ENCODE assay signal across 9 mouse cellular contexts in genomic region chr3:96639219-96639618, GRCm38 (mm10). TPM values are rescaled to one million over a fixed set of nuclear protein-coding genes. Genes with fewer than 3 reads are reported as not detected.
A peak's percentile ranks its signal among the peaks of the same experiment; 100 is the strongest.
DNase-seq lines count a peak whose midpoint lies in the region; ATAC-seq and TF ChIP-seq lines count a peak whose summit lies in the region.
"Had no signal": no experiment of that assay in that cellular context is flagged by ENCODE, and none has a peak within 500 bp of the region (broad histone marks: within the 10 kb centered on the region; RNA-seq: fewer than 3 reads in every experiment).

No protein-coding gene starts in this region.

- intact Hi-C loops in left cerebral cortex, postnatal 4 days (cut with DNase I) = loop anchor here (5.0 to 10.0 kb wide), 2 partner anchors 37 to 94 kb away; partner anchors contain the start of gene Lix1l

- TF ChIP-seq EP300 in heart, postnatal 0 days (IDR thresholded peaks at IDR 0.05; ENCODE audit: low read depth) = no peak

- no peaks in the 10 kb centered on the region for H3K27me3 ChIP-seq in midbrain, embryonic 11.5 days (ENCODE audit: control insufficient read depth, insufficient read depth, low read length)
- no peaks in the 10 kb centered on the region for H3K27me3 ChIP-seq in midbrain, embryonic 16.5 days (ENCODE audit: control insufficient read depth, insufficient read depth, low read depth, low read length)
- H3K27me3 ChIP-seq in heart, postnatal 0 days (ENCODE audit: control insufficient read depth, insufficient read depth, low read length) = no peaks in the 10 kb centered on the region
- H3K27me3 ChIP-seq: neural tube, embryonic 13.5 days had no signal

- WGBS in midbrain, embryonic 11.5 days = 69% methylated on average over 1 of the region's 1 CpGs
- 75% methylated on average over 1 of the region's 1 CpGs for WGBS in midbrain, embryonic 16.5 days
- WGBS in heart, postnatal 0 days = 75% methylated on average over 1 of the region's 1 CpGs

- DNase-seq in midbrain, embryonic 11.5 days (ENCODE audit: low spot score, missing footprints) = peak; percentile 89
- peak; percentile 79 for DNase-seq in NIH3T3 (ENCODE audit: low read depth)
- DNase-seq in cerebellum, adult 9-10 months = peak; percentile 72
- no peak for DNase-seq in heart, postnatal 0 days (ENCODE audit: low spot score)
- peak; percentile 52 for DNase-seq in left cerebral cortex, postnatal 4 days
- DNase-seq in right cerebral cortex, adult 2 months (ENCODE audit: low spot score in 2 of 2) = peak; percentile 71 to 76
- DNase-seq in Muller cell, postnatal 12 days (ENCODE audit: inconsistent ontology term) = no peak

- H3K9me3 ChIP-seq in midbrain, embryonic 11.5 days (ENCODE audit: control insufficient read depth, low read length) = no peaks in the 10 kb centered on the region
- H3K9me3 ChIP-seq in midbrain, embryonic 16.5 days (replicated peaks; ENCODE audit: control insufficient read depth, low read length, poor library complexity, severe bottlenecking) = no peaks in the 10 kb centered on the region
- no peaks in the 10 kb centered on the region for H3K9me3 ChIP-seq in heart, postnatal 0 days (replicated peaks; ENCODE audit: control insufficient read depth, low read length)
- H3K9me3 ChIP-seq: neural tube, embryonic 13.5 days had no signal

- peak; percentile 60 for TF ChIP-seq CTCF in heart, postnatal 0 days (IDR thresholded peaks at IDR 0.05; ENCODE audit: low read depth)

- ATAC-seq in midbrain, embryonic 11.5 days (ENCODE audit: low FRiP score) = no peak
- ATAC-seq in midbrain, embryonic 16.5 days = no peak
- ATAC-seq in heart, postnatal 0 days (ENCODE audit: insufficient read depth, low read depth) = no peak

- no peak overlapping the region for H3K27ac ChIP-seq in midbrain, embryonic 11.5 days (ENCODE audit: low read depth, low read length)
- no peak overlapping the region for H3K27ac ChIP-seq in midbrain, embryonic 16.5 days (ENCODE audit: low read length)
- no peak overlapping the region for H3K27ac ChIP-seq in heart, postnatal 0 days (ENCODE audit: low read depth)
- H3K27ac ChIP-seq: neural tube, embryonic 13.5 days had no signal

- peaks cover 3% of the 10 kb centered on the region; the same call in 1 of the 2 replicates for H3K4me1 ChIP-seq in midbrain, embryonic 11.5 days (ENCODE audit: control insufficient read depth, insufficient read depth, low read length)
- H3K4me1 ChIP-seq in midbrain, embryonic 16.5 days (ENCODE audit: control insufficient read depth, insufficient read depth, low read length) = peaks cover 19% of the 10 kb centered on the region
- peaks cover 10% of the 10 kb centered on the region; the same call in 1 of the 2 replicates for H3K4me1 ChIP-seq in heart, postnatal 0 days (ENCODE audit: control insufficient read depth, insufficient read depth)

- H3K9ac ChIP-seq in midbrain, embryonic 11.5 days (ENCODE audit: low read length) = no peak overlapping the region
- no peak overlapping the region for H3K9ac ChIP-seq in midbrain, embryonic 16.5 days (ENCODE audit: low read depth, low read length)
- no peak overlapping the region for H3K9ac ChIP-seq in heart, postnatal 0 days (replicated peaks; ENCODE audit: low read depth, low read length)
- H3K9ac ChIP-seq: neural tube, embryonic 13.5 days had no signal

- peaks cover 6% of the 10 kb centered on the region; the same call in 1 of the 2 replicates for H3K36me3 ChIP-seq in midbrain, embryonic 11.5 days (ENCODE audit: control insufficient read depth, insufficient read depth, low read length)
- H3K36me3 ChIP-seq in midbrain, embryonic 16.5 days (ENCODE audit: control insufficient read depth, insufficient read depth, low read length) = peaks cover 22% of the 10 kb centered on the region
- peaks cover 25% of the 10 kb centered on the region for H3K36me3 ChIP-seq in heart, postnatal 0 days (replicated peaks; ENCODE audit: control insufficient read depth, insufficient read depth, low read length)

- no peak overlapping the region for H3K4me2 ChIP-seq in midbrain, embryonic 11.5 days
- H3K4me2 ChIP-seq in midbrain, embryonic 16.5 days (ENCODE audit: low read length) = no peak overlapping the region
- no peak overlapping the region for H3K4me2 ChIP-seq in heart, postnatal 0 days (ENCODE audit: low read depth, low read length)
- H3K4me2 ChIP-seq: neural tube, embryonic 13.5 days had no signal

- no peak overlapping the region for H3K4me3 ChIP-seq in midbrain, embryonic 11.5 days (ENCODE audit: low read depth, low read length)
- no peak overlapping the region for H3K4me3 ChIP-seq in midbrain, embryonic 16.5 days (ENCODE audit: low read depth, low read length)
- no peak overlapping the region for H3K4me3 ChIP-seq in heart, postnatal 0 days (ENCODE audit: low read depth, low read length)
- H3K4me3 ChIP-seq: neural tube, embryonic 13.5 days had no signal

RNA-seq across cellular contexts. Expression of gene Gm42957, which starts 3.9 kb away (rescaled TPM):
- polyA plus RNA-seq in midbrain, embryonic 11.5 days (2014; fragmentation: Nextera tagmentation; extraction: Ambion mirVana) = 0.04 TPM in 2 replicates
- polyA plus RNA-seq in midbrain, embryonic 16.5 days (2015; fragmentation: Nextera tagmentation; extraction: Ambion mirVana) = 0.07 and 0.24 TPM in 2 replicates
- not detected in 2 replicates for total RNA-seq in heart, postnatal 0 days (2014; rRNA removed; ENCODE audit: low replicate concordance)
- polyA plus RNA-seq in heart, postnatal 0 days (2015; fragmentation: Nextera tagmentation; extraction: Ambion mirVana) = not detected in 2 replicates
- total RNA-seq in left cerebral cortex, postnatal 4 days (2021) = under 1 TPM; 0.40 to 0.52 TPM

RNA-seq across cellular contexts. Expression of gene Pex11b, which starts 4.0 kb away (rescaled TPM):
- 43.9 and 46.7 TPM in 2 replicates for polyA plus RNA-seq in midbrain, embryonic 11.5 days (2014; fragmentation: Nextera tagmentation; extraction: Ambion mirVana)
- polyA plus RNA-seq in midbrain, embryonic 16.5 days (2015; fragmentation: Nextera tagmentation; extraction: Ambion mirVana) = 60.5 and 67.0 TPM in 2 replicates
- total RNA-seq in heart, postnatal 0 days (2014; rRNA removed; ENCODE audit: low replicate concordance) = 46.6 and 50.7 TPM in 2 replicates
- polyA plus RNA-seq in heart, postnatal 0 days (2015; fragmentation: Nextera tagmentation; extraction: Ambion mirVana) = 41.7 and 43.7 TPM in 2 replicates
- total RNA-seq in left cerebral cortex, postnatal 4 days (2021) = 10 to 100 TPM; 43.4 to 44.0 TPM

RNA-seq across cellular contexts. Expression of gene Itga10, which starts 6.2 kb away (rescaled TPM):
- 0.33 and 0.52 TPM in 2 replicates for polyA plus RNA-seq in midbrain, embryonic 11.5 days (2014; fragmentation: Nextera tagmentation; extraction: Ambion mirVana)
- polyA plus RNA-seq in midbrain, embryonic 16.5 days (2015; fragmentation: Nextera tagmentation; extraction: Ambion mirVana) = 1.1 and 1.2 TPM in 2 replicates
- total RNA-seq in heart, postnatal 0 days (2014; rRNA removed; ENCODE audit: low replicate concordance) = 0.46 and 4.2 TPM in 2 replicates
- 0.37 and 0.45 TPM in 2 replicates for polyA plus RNA-seq in heart, postnatal 0 days (2015; fragmentation: Nextera tagmentation; extraction: Ambion mirVana)
- total RNA-seq in left cerebral cortex, postnatal 4 days (2021) = 1 to 10 TPM; 1.4 to 1.5 TPM

RNA-seq across cellular contexts. Expression of gene Rbm8a, which starts 9.5 kb away (rescaled TPM):
- 181 and 193 TPM in 2 replicates for polyA plus RNA-seq in midbrain, embryonic 11.5 days (2014; fragmentation: Nextera tagmentation; extraction: Ambion mirVana)
- polyA plus RNA-seq in midbrain, embryonic 16.5 days (2015; fragmentation: Nextera tagmentation; extraction: Ambion mirVana) = 118 and 123 TPM in 2 replicates
- 7.5 and 9.2 TPM in 2 replicates for total RNA-seq in heart, postnatal 0 days (2014; rRNA removed; ENCODE audit: low replicate concordance)
- 64.7 and 65.4 TPM in 2 replicates for polyA plus RNA-seq in heart, postnatal 0 days (2015; fragmentation: Nextera tagmentation; extraction: Ambion mirVana)
- 10 to 100 TPM; 56.5 to 66.6 TPM for total RNA-seq in left cerebral cortex, postnatal 4 days (2021)

RNA-seq across cellular contexts. Expression of gene Ankrd35, which starts 30.7 kb away (rescaled TPM):
- 0.10 and 0.19 TPM in 2 replicates for polyA plus RNA-seq in midbrain, embryonic 11.5 days (2014; fragmentation: Nextera tagmentation; extraction: Ambion mirVana)
- 2.9 and 3.2 TPM in 2 replicates for polyA plus RNA-seq in midbrain, embryonic 16.5 days (2015; fragmentation: Nextera tagmentation; extraction: Ambion mirVana)
- 0.39 and 0.88 TPM in 2 replicates for total RNA-seq in heart, postnatal 0 days (2014; rRNA removed; ENCODE audit: low replicate concordance)
- polyA plus RNA-seq in heart, postnatal 0 days (2015; fragmentation: Nextera tagmentation; extraction: Ambion mirVana) = 0.31 and 0.32 TPM in 2 replicates
- 1 to 10 TPM; 6.0 to 7.0 TPM for total RNA-seq in left cerebral cortex, postnatal 4 days (2021)

Comparison
In these comparisons a context has a peak if more than half of its experiments do, and no peak if none do; other contexts are left out.
1. DNase-seq: peak in midbrain, embryonic 11.5 days (single experiment), NIH3T3 (single experiment), cerebellum, adult 9-10 months (single experiment), left cerebral cortex, postnatal 4 days (single experiment) and right cerebral cortex, adult 2 months (2 of 2); none in heart, postnatal 0 days (single experiment) and Muller cell, postnatal 12 days (single experiment).